Mouse (Mus musculus) adrenal gland, adult 2 months (tissue): ENCODE data around the gene 0610040J01Rik. TPM values are rescaled to one million over a fixed set of nuclear protein-coding genes. Genes with fewer than 3 reads are reported as not detected.
"Not testable (repeated sequence)": the region's sequence is repeated elsewhere in the genome, so short reads cannot be mapped to it uniquely, and the experiment has no call there.

Source experiments
- DNase-seq: peaks from one replicate; pipeline ENCODE4 v3.0.0; 2021
- polyA plus RNA-seq: library from polyadenylated mRNA; depleted of rRNA; stranded (reverse); fragments of >200 nt; gene quantifications from 2 replicates; pipeline ENCODE4 v1.2.3, GENCODE M21; 2012
- total RNA-seq, 2 experiments: library from RNA; stranded (reverse); gene quantifications; 2 replicates each; pipeline ENCODE4 v1.2.3; 2021

Gene 0610040J01Rik
- total and polyA plus RNA-seq, 3 experiments = 0.29 to 0.55 (median 0.46) TPM

- no peak for DNase-seq
Observed at GRCm38 (mm10) chr5:63828380-63829185, 16.4 kb downstream of the 0610040J01Rik start.

GRCm38 (mm10) chr5:63831054-63831453, 18.9 kb downstream of the 0610040J01Rik start:
- no peak for DNase-seq

GRCm38 (mm10) chr5:63833955-63834354, 21.8 kb downstream of the 0610040J01Rik start:
- DNase-seq = no peak

GRCm38 (mm10) chr5:63834435-63834834, 22.3 kb downstream of the 0610040J01Rik start:
- DNase-seq = no peak

- DNase-seq = no peak
Observed at GRCm38 (mm10) chr5:63837115-63837514, 25.0 kb downstream of the 0610040J01Rik start.

- DNase-seq = no peak
Observed at GRCm38 (mm10) chr5:63837851-63838250, 25.7 kb downstream of the 0610040J01Rik start.

- DNase-seq = no peak
Observed at GRCm38 (mm10) chr5:63839801-63840416, 27.7 kb downstream of the 0610040J01Rik start.

GRCm38 (mm10) chr5:63847080-63847479, 34.9 kb downstream of the 0610040J01Rik start:
- DNase-seq = no peak

- DNase-seq = no peak
Observed at GRCm38 (mm10) chr5:63847541-63848226, 35.5 kb downstream of the 0610040J01Rik start.

- no peak for DNase-seq
Observed at GRCm38 (mm10) chr5:63858901-63859300, 46.7 kb downstream of the 0610040J01Rik start.

GRCm38 (mm10) chr5:63867421-63867820, 55.3 kb downstream of the 0610040J01Rik start:
- DNase-seq = no peak

- no peak for DNase-seq
Observed at GRCm38 (mm10) chr5:63872176-63872932, 60.2 kb downstream of the 0610040J01Rik start.

- DNase-seq = no peak
Observed at GRCm38 (mm10) chr5:63874880-63875279, 62.7 kb downstream of the 0610040J01Rik start.

- no peak for DNase-seq
Observed at GRCm38 (mm10) chr5:63876081-63876480, 63.9 kb downstream of the 0610040J01Rik start.

GRCm38 (mm10) chr5:63879026-63879425, 66.9 kb downstream of the 0610040J01Rik start:
- no peak for DNase-seq

GRCm38 (mm10) chr5:63886292-63886691, 74.1 kb downstream of the 0610040J01Rik start:
- DNase-seq = no peak

GRCm38 (mm10) chr5:63886709-63887108, 74.5 kb downstream of the 0610040J01Rik start:
- DNase-seq = no peak

GRCm38 (mm10) chr5:63887111-63887510, 74.9 kb downstream of the 0610040J01Rik start:
- DNase-seq = no peak

GRCm38 (mm10) chr5:63891241-63891640, 79.1 kb downstream of the 0610040J01Rik start:
- no peak for DNase-seq

- DNase-seq = no peak
Observed at GRCm38 (mm10) chr5:63891912-63892311, 79.7 kb downstream of the 0610040J01Rik start.

- not testable (repeated sequence) for DNase-seq
Observed at GRCm38 (mm10) chr5:63897001-63897819, 85.0 kb downstream of the 0610040J01Rik start.
